8 mouse cellular contexts compared by ENCODE assay signal in genomic region chr14:25608618-25609017, GRCm38 (mm10).
A peak's percentile ranks its signal among the peaks of the same experiment; 100 is the strongest.
DNase-seq lines count a peak whose midpoint lies in the region; ATAC-seq and TF ChIP-seq lines count a peak whose summit lies in the region.

No protein-coding gene starts in this region.

- H3K27me3 ChIP-seq in embryonic facial prominence, embryonic 13.5 days = no peaks in the 10 kb centered on the region
- no peaks in the 10 kb centered on the region for H3K27me3 ChIP-seq in limb, embryonic 13.5 days
- H3K27me3 ChIP-seq in stomach, embryonic 16.5 days (ENCODE audit: control insufficient read depth, insufficient read depth, low read length) = no peaks in the 10 kb centered on the region

- H3K27ac ChIP-seq in left cerebral cortex, adult 2 months = peak overlapping the region; percentile 94
- H3K27ac ChIP-seq in embryonic facial prominence, embryonic 13.5 days = peak overlapping the region; percentile 92
- H3K27ac ChIP-seq in limb, embryonic 13.5 days = peak overlapping the region; percentile 90; the same call in 1 of the 2 replicates
- peak overlapping the region; percentile 90 for H3K27ac ChIP-seq in stomach, embryonic 16.5 days (ENCODE audit: low read length)

- peaks cover 78% of the 10 kb centered on the region for H3K4me1 ChIP-seq in embryonic facial prominence, embryonic 13.5 days
- peaks cover 89% of the 10 kb centered on the region for H3K4me1 ChIP-seq in limb, embryonic 13.5 days
- H3K4me1 ChIP-seq in stomach, embryonic 16.5 days (ENCODE audit: control insufficient read depth, insufficient read depth, low read length) = peaks cover 77% of the 10 kb centered on the region

- ATAC-seq in embryonic facial prominence, embryonic 13.5 days (ENCODE audit: insufficient number of reproducible peaks, insufficient read depth, low FRiP score, low TSS enrichment, low read depth) = no peak
- no peak for ATAC-seq in limb, embryonic 13.5 days (ENCODE audit: low FRiP score, low read depth)
- no peak for ATAC-seq in stomach, embryonic 16.5 days (ENCODE audit: insufficient read depth, low FRiP score)
- no peak for ATAC-seq in monocyte, adult 5-6 weeks (replicated peaks; ENCODE audit: insufficient number of reproducible peaks, low FRiP score, low TSS enrichment, poor library complexity, severe bottlenecking)

- no peak for TF ChIP-seq CTCF in left cerebral cortex, adult 2 months (IDR thresholded peaks at IDR 0.05)

- H3K4me2 ChIP-seq in embryonic facial prominence, embryonic 13.5 days = peak overlapping the region; percentile 97
- peak overlapping the region; percentile 97 for H3K4me2 ChIP-seq in limb, embryonic 13.5 days (replicated peaks)
- H3K4me2 ChIP-seq in stomach, embryonic 16.5 days (ENCODE audit: low read depth, low read length) = peak overlapping the region; percentile 100

- peak in 1 of 2 experiments; percentile 35 for DNase-seq in left cerebral cortex, adult 2 months (ENCODE audit: extremely low spot score in 1 of 2, low spot score in 2 of 2)
- DNase-seq in left cerebral cortex, adult 8-10 months (ENCODE audit: low spot score in 2 of 2) = no peak
- DNase-seq in urinary bladder, postnatal 14 days (ENCODE audit: low spot score) = no peak
- DNase-seq in adrenal gland, postnatal 4 days (ENCODE audit: low spot score in 2 of 2) = no peak

- peak overlapping the region; percentile 89 for H3K9ac ChIP-seq in embryonic facial prominence, embryonic 13.5 days
- H3K9ac ChIP-seq in limb, embryonic 13.5 days = peak overlapping the region; percentile 91
- H3K9ac ChIP-seq in stomach, embryonic 16.5 days (ENCODE audit: low read length) = peak overlapping the region; percentile 87

- no peaks in the 10 kb centered on the region for H3K9me3 ChIP-seq in embryonic facial prominence, embryonic 13.5 days
- H3K9me3 ChIP-seq in limb, embryonic 13.5 days = no peaks in the 10 kb centered on the region
- no peaks in the 10 kb centered on the region for H3K9me3 ChIP-seq in stomach, embryonic 16.5 days (replicated peaks; ENCODE audit: control insufficient read depth, low read length)

- intact Hi-C loops in left cerebral cortex, adult 2 months (cut with DNase I) = loop anchor here (2.0 kb wide), 1 partner anchor 46 kb away; no protein-coding TSS in a partner anchor

- H3K4me3 ChIP-seq in left cerebral cortex, adult 2 months = peak overlapping the region; percentile 74
- H3K4me3 ChIP-seq in embryonic facial prominence, embryonic 13.5 days = peak overlapping the region; percentile 74
- peak overlapping the region; percentile 77 for H3K4me3 ChIP-seq in limb, embryonic 13.5 days
- H3K4me3 ChIP-seq in stomach, embryonic 16.5 days (replicated peaks; ENCODE audit: low read length) = peak overlapping the region; percentile 65

- 9% methylated on average over 4 of the region's 4 CpGs for WGBS in embryonic facial prominence, embryonic 13.5 days
- 17% methylated on average over 4 of the region's 4 CpGs for WGBS in limb, embryonic 13.5 days
- 30% methylated on average over 4 of the region's 4 CpGs for WGBS in stomach, embryonic 16.5 days

- no peaks in the 10 kb centered on the region for H3K36me3 ChIP-seq in embryonic facial prominence, embryonic 13.5 days
- H3K36me3 ChIP-seq in limb, embryonic 13.5 days = peaks cover 17% of the 10 kb centered on the region
- no peaks in the 10 kb centered on the region for H3K36me3 ChIP-seq in stomach, embryonic 16.5 days (ENCODE audit: control insufficient read depth, insufficient read depth, low read length)
